ENCODE assay signal across 8 mouse cellular contexts in genomic region chr7:117383147-117383940, GRCm38 (mm10). TPM values are rescaled to one million over a fixed set of nuclear protein-coding genes. Genes with fewer than 3 reads are reported as not detected.
A peak's percentile ranks its signal among the peaks of the same experiment; 100 is the strongest.
DNase-seq lines count a peak whose midpoint lies in the region; ATAC-seq and TF ChIP-seq lines count a peak whose summit lies in the region.

No protein-coding gene starts in this region.

- no peaks in the 10 kb centered on the region for H3K36me3 ChIP-seq in lung, embryonic 14.5 days (ENCODE audit: insufficient read depth)
- H3K36me3 ChIP-seq in kidney, embryonic 14.5 days (ENCODE audit: control insufficient read depth, insufficient read depth, low read length), result no peaks in the 10 kb centered on the region
- no peaks in the 10 kb centered on the region for H3K36me3 ChIP-seq in liver, embryonic 15.5 days (replicated peaks)

- peak; percentile 67 for TF ChIP-seq CTCF in lung, embryonic 14.5 days (IDR thresholded peaks at IDR 0.05; ENCODE audit: low read depth)
- TF ChIP-seq CTCF in olfactory bulb, adult 2 months (IDR thresholded peaks at IDR 0.05; ENCODE audit: insufficient read depth, low read depth, low read length), result peak; percentile 31; the same call in 1 of the 2 replicates

- no peaks in the 10 kb centered on the region for H3K9me3 ChIP-seq in lung, embryonic 14.5 days (ENCODE audit: low read depth, low read length)
- H3K9me3 ChIP-seq in kidney, embryonic 14.5 days (ENCODE audit: control insufficient read depth, low read length), result no peaks in the 10 kb centered on the region
- H3K9me3 ChIP-seq in liver, embryonic 15.5 days (replicated peaks), result no peaks in the 10 kb centered on the region

- H3K27ac ChIP-seq in lung, embryonic 14.5 days (ENCODE audit: low read depth), result no peak overlapping the region
- H3K27ac ChIP-seq in kidney, embryonic 14.5 days (ENCODE audit: low read depth, low read length), result no peak overlapping the region
- H3K27ac ChIP-seq in liver, embryonic 15.5 days (replicated peaks), result no peak overlapping the region
- peak overlapping the region; percentile 20; the same call in 1 of the 2 replicates for H3K27ac ChIP-seq in olfactory bulb, adult 2 months (ENCODE audit: insufficient read depth, low read depth, low read length)

- no peak overlapping the region for H3K4me3 ChIP-seq in lung, embryonic 14.5 days (ENCODE audit: low read depth, low read length)
- peak overlapping the region; percentile 82 for H3K4me3 ChIP-seq in kidney, embryonic 14.5 days (ENCODE audit: low read length)
- peak overlapping the region; percentile 67; the same call in 1 of the 2 replicates for H3K4me3 ChIP-seq in liver, embryonic 15.5 days (replicated peaks)
- H3K4me3 ChIP-seq in olfactory bulb, adult 2 months (ENCODE audit: insufficient read depth, low read depth, low read length), result peak overlapping the region; percentile 35

- H3K4me2 ChIP-seq in lung, embryonic 14.5 days, result no peak overlapping the region
- peak overlapping the region; percentile 92 for H3K4me2 ChIP-seq in kidney, embryonic 14.5 days (replicated peaks; ENCODE audit: low read depth, low read length)
- peak overlapping the region; percentile 81 for H3K4me2 ChIP-seq in liver, embryonic 15.5 days

- no peak overlapping the region for H3K9ac ChIP-seq in lung, embryonic 14.5 days
- H3K9ac ChIP-seq in kidney, embryonic 14.5 days (ENCODE audit: low read depth, low read length), result no peak overlapping the region
- no peak overlapping the region for H3K9ac ChIP-seq in liver, embryonic 15.5 days

- ATAC-seq in lung, embryonic 14.5 days (ENCODE audit: insufficient read depth), result no peak
- ATAC-seq in common myeloid progenitor, adult 5-6 weeks (replicated peaks; ENCODE audit: low read depth, poor library complexity, severe bottlenecking), result peak; percentile 36
- ATAC-seq in kidney, embryonic 14.5 days (ENCODE audit: low FRiP score, low TSS enrichment), result no peak
- no peak for ATAC-seq in liver, embryonic 15.5 days (ENCODE audit: insufficient read depth)
- no peak for ATAC-seq in activated CD4-positive, CD25-positive, alpha-beta regulatory T cell, adult 4 months

- TF ChIP-seq POLR2A in olfactory bulb, adult 2 months (IDR thresholded peaks at IDR 0.05; ENCODE audit: insufficient read depth, low read depth, low read length), result no peak

- WGBS in lung, embryonic 14.5 days, result 66% methylated on average over 7 of the region's 7 CpGs
- WGBS in kidney, embryonic 14.5 days, result 65% methylated on average over 7 of the region's 7 CpGs
- 12% methylated on average over 7 of the region's 7 CpGs for WGBS in liver, embryonic 15.5 days (ENCODE audit: insufficient replicate concordance)
- WGBS in olfactory bulb, adult 2 months, result 25% methylated on average over 7 of the region's 7 CpGs

- peaks cover 5% of the 10 kb centered on the region; the same call in 1 of the 2 replicates for H3K4me1 ChIP-seq in lung, embryonic 14.5 days (ENCODE audit: insufficient read depth)
- peaks cover 13% of the 10 kb centered on the region for H3K4me1 ChIP-seq in kidney, embryonic 14.5 days (ENCODE audit: control insufficient read depth, insufficient read depth, low read length)
- peaks cover 36% of the 10 kb centered on the region for H3K4me1 ChIP-seq in liver, embryonic 15.5 days (replicated peaks)
- peaks cover 15% of the 10 kb centered on the region for H3K4me1 ChIP-seq in olfactory bulb, adult 2 months (ENCODE audit: control insufficient read depth, insufficient read depth, low read length)

- DNase-seq in lung, embryonic 14.5 days, result peak; percentile 65
- DNase-seq in lung, adult 18-20 months, result no peak
- DNase-seq in gastrocnemius, postnatal 14 days, result peak; percentile 47

- peaks cover 19% of the 10 kb centered on the region; the same call in 1 of the 2 replicates for H3K27me3 ChIP-seq in lung, embryonic 14.5 days (ENCODE audit: insufficient read depth, low read length)
- no peaks in the 10 kb centered on the region for H3K27me3 ChIP-seq in kidney, embryonic 14.5 days (ENCODE audit: control insufficient read depth, insufficient read depth, low read length)
- peaks cover 51% of the 10 kb centered on the region for H3K27me3 ChIP-seq in liver, embryonic 15.5 days

- intact Hi-C loops in gastrocnemius, postnatal 14 days (cut with DNase I; ENCODE audit: low total_unique reads), result no loop called here

RNA-seq across cellular contexts. Expression of gene Xylt1, which starts 2.6 kb away (rescaled TPM):
- polyA plus RNA-seq in lung, embryonic 14.5 days (2014; fragmentation: Nextera tagmentation; extraction: Ambion mirVana), result 1.0 and 1.3 TPM in 2 replicates
- 9.0 and 12.9 TPM in 2 replicates for total RNA-seq in common myeloid progenitor, adult 5-6 weeks (2017)
- 1 to 10 TPM; 4.2 to 5.4 TPM for total RNA-seq in gastrocnemius, postnatal 14 days (2021)
- 3.7 and 4.6 TPM in 2 replicates for polyA plus RNA-seq in kidney, embryonic 14.5 days (2014; fragmentation: Nextera tagmentation; extraction: Ambion mirVana)
- polyA plus RNA-seq in liver, embryonic 15.5 days (2015; fragmentation: Nextera tagmentation; extraction: Ambion mirVana), result 0.24 and 0.32 TPM in 2 replicates
- not detected in 2 replicates for polyA plus RNA-seq in olfactory bulb, adult 2 months (2012; ENCODE audit: insufficient read depth, insufficient read length, low replicate concordance, missing spikeins)
- 1 to 10 TPM; 1.9 to 3.2 TPM for polyA plus RNA-seq in activated CD4-positive, CD25-positive, alpha-beta regulatory T cell, adult 4 months (2017; shearing (Covaris generic))

Comparison
In these comparisons a context has a peak if more than half of its experiments do, and no peak if none do; other contexts are left out.
1. DNase-seq: peak in lung, embryonic 14.5 days (single experiment) and gastrocnemius, postnatal 14 days (single experiment); none in lung, adult 18-20 months (0 of 2).